Mouse (Mus musculus): ENCODE data around the gene Pip4k2c.

- TF ChIP-seq CTCF (IDR thresholded peaks at IDR 0.05; ENCODE audit: low read depth): no peak
- TF ChIP-seq EP300 (IDR thresholded peaks at IDR 0.05; ENCODE audit: low read depth): no peak
These were observed 30.7 kb downstream of the Pip4k2c start for GRCm38 (mm10) chr10:127180695-127181047.

Data from heart, postnatal 0 days (tissue).